In the genomic region with DNA sequence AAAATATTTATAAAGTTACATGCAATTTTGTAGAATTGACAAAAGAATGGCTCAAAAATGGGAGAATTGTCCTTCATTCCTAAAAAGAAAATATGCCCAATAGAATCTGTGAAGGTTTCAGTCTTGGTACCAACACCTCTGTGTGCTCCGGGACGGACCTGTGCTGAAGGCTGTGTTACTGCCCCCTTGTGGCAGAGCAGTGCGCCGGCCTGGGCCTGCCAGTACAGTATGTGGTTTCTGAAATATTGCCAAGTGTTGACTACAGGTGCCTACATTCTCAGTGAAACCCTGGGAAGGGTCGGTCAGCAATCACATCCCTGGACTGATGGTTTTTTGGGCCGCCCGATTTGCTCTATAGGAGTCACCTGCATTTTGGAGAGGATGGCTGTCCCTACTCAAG, we compare ENCODE assay signal across 8 mouse cellular contexts. TPM values are rescaled to one million over a fixed set of nuclear protein-coding genes. Genes with fewer than 3 reads are reported as not detected.
DNase-seq lines count a peak whose midpoint lies in the region; ATAC-seq and TF ChIP-seq lines count a peak whose summit lies in the region.

No protein-coding gene starts in this region.

- no peaks in the 10 kb centered on the region for H3K27me3 ChIP-seq in intestine, postnatal 0 days (replicated peaks; ENCODE audit: control insufficient read depth, insufficient read depth, low read length)
- H3K27me3 ChIP-seq in limb, embryonic 12.5 days: no peaks in the 10 kb centered on the region
- no peaks in the 10 kb centered on the region for H3K27me3 ChIP-seq in myocyte (ENCODE audit: control insufficient read depth, insufficient read depth, insufficient read length)

- peak; percentile 93 for TF ChIP-seq CTCF in intestine, postnatal 0 days (IDR thresholded peaks at IDR 0.05; ENCODE audit: low read depth)

- peaks cover 74% of the 10 kb centered on the region for H3K36me3 ChIP-seq in intestine, postnatal 0 days (ENCODE audit: control insufficient read depth, insufficient read depth)
- peaks cover 91% of the 10 kb centered on the region for H3K36me3 ChIP-seq in limb, embryonic 12.5 days
- peaks cover 20% of the 10 kb centered on the region for H3K36me3 ChIP-seq in myocyte (ENCODE audit: control insufficient read depth, insufficient read depth)

- H3K9me3 ChIP-seq in intestine, postnatal 0 days (ENCODE audit: control insufficient read depth): no peaks in the 10 kb centered on the region
- no peaks in the 10 kb centered on the region for H3K9me3 ChIP-seq in limb, embryonic 12.5 days

- no peak overlapping the region for H3K9ac ChIP-seq in intestine, postnatal 0 days (ENCODE audit: low read depth, low read length)
- no peak overlapping the region for H3K9ac ChIP-seq in limb, embryonic 12.5 days (replicated peaks)

- DNase-seq in 3T3-L1 (ENCODE audit: low read depth, low spot score): peak; percentile 78
- DNase-seq in adrenal gland, adult (ENCODE audit: inconsistent age in 2 of 2, low spot score in 1 of 2): peak; percentile 85 to 94
- DNase-seq in embryo, embryonic 11 days: peak; percentile 80
- DNase-seq in spleen, postnatal 4 days (ENCODE audit: low spot score in 2 of 2): peak; percentile 76 to 90

- no peak overlapping the region for H3K27ac ChIP-seq in intestine, postnatal 0 days (ENCODE audit: low read depth, low read length)
- H3K27ac ChIP-seq in limb, embryonic 12.5 days: no peak overlapping the region

- 28% methylated on average over 7 of the region's 7 CpGs for WGBS in intestine, postnatal 0 days
- 42% methylated on average over 7 of the region's 7 CpGs for WGBS in limb, embryonic 12.5 days

- no peak overlapping the region for H3ac ChIP-seq in myocyte (ENCODE audit: control insufficient read depth, insufficient read length)

- peak; percentile 71 for ATAC-seq in granulocyte monocyte progenitor cell, adult 5-6 weeks (replicated peaks; ENCODE audit: poor library complexity, severe bottlenecking)
- ATAC-seq in intestine, postnatal 0 days: peak; percentile 58
- ATAC-seq in limb, embryonic 12.5 days (ENCODE audit: insufficient number of reproducible peaks, insufficient read depth, low FRiP score, low TSS enrichment, low read depth): peak; percentile 66

- H3K4me3 ChIP-seq in intestine, postnatal 0 days (ENCODE audit: low read depth, low read length): no peak overlapping the region
- H3K4me3 ChIP-seq in limb, embryonic 12.5 days (replicated peaks): no peak overlapping the region
- H3K4me3 ChIP-seq in myocyte: no peak overlapping the region

- TF ChIP-seq POLR2A in myocyte (IDR thresholded peaks at IDR 0.05; ENCODE audit: insufficient read length, low read depth): no peak

- H3K79me2 ChIP-seq in myocyte (ENCODE audit: control insufficient read depth, insufficient read depth): peaks cover 2% of the 10 kb centered on the region

- no peak overlapping the region for H3K4me2 ChIP-seq in intestine, postnatal 0 days (replicated peaks; ENCODE audit: low read depth)
- H3K4me2 ChIP-seq in limb, embryonic 12.5 days: no peak overlapping the region
- H3K4me2 ChIP-seq in myocyte (ENCODE audit: low read depth): no peak overlapping the region

- H3K4me1 ChIP-seq in intestine, postnatal 0 days (replicated peaks; ENCODE audit: control insufficient read depth, insufficient read depth, low read length): no peaks in the 10 kb centered on the region
- H3K4me1 ChIP-seq in limb, embryonic 12.5 days (replicated peaks): no peaks in the 10 kb centered on the region

TF ChIP-seq in myocyte, 11 proteins besides CTCF, POLR2A, EP300 and RAD21:
- TF ChIP-seq CEBPB (IDR thresholded peaks at IDR 0.05; ENCODE audit: insufficient read depth, poor library complexity, severe bottlenecking) (no peak), MAX (IDR thresholded peaks at IDR 0.05; ENCODE audit: low read depth) (no peak), POLR2AphosphoS2 (IDR thresholded peaks at IDR 0.05; ENCODE audit: insufficient read length, low read depth) (peak; percentile 80), USF1 (IDR thresholded peaks at IDR 0.05; ENCODE audit: low read depth) (no peak), REST (IDR thresholded peaks at IDR 0.05; ENCODE audit: insufficient read depth, insufficient read length) (no peak), E2F4 (IDR thresholded peaks at IDR 0.05; ENCODE audit: insufficient read depth) (no peak), MYOG (IDR thresholded peaks at IDR 0.05; ENCODE audit: control insufficient read depth in 1 of 3, insufficient read depth in 1 of 3, insufficient read length in 2 of 3, low read depth in 2 of 3) (no peak)

RNA-seq across cellular contexts. Expression of gene Map1lc3b, which starts 8.7 kb away (rescaled TPM):
- 77.9 and 84.4 TPM in 2 replicates for total RNA-seq in granulocyte monocyte progenitor cell, adult 5-6 weeks (2014; fragmentation: Nextera tagmentation)
- 68.5 and 77.1 TPM in 2 replicates for total RNA-seq in granulocyte monocyte progenitor cell, adult 5-6 weeks (2017)
- polyA plus RNA-seq in intestine, postnatal 0 days (2015; fragmentation: Nextera tagmentation; extraction: Ambion mirVana): 264 and 267 TPM in 2 replicates
- polyA plus RNA-seq in limb, embryonic 12.5 days (2016; fragmentation: Nextera tagmentation; extraction: Ambion mirVana): 186 and 190 TPM in 2 replicates
- 186 TPM for polyA plus RNA-seq in myocyte (2012; fragmentation: generic; extraction: Trizol)

RNA-seq across cellular contexts. Expression of gene Fbxo31, which starts 20.3 kb away (rescaled TPM):
- total RNA-seq in granulocyte monocyte progenitor cell, adult 5-6 weeks (2014; fragmentation: Nextera tagmentation): 6.8 and 17.9 TPM in 2 replicates
- total RNA-seq in granulocyte monocyte progenitor cell, adult 5-6 weeks (2017): 6.2 and 7.8 TPM in 2 replicates
- 4.5 and 5.6 TPM in 2 replicates for polyA plus RNA-seq in intestine, postnatal 0 days (2015; fragmentation: Nextera tagmentation; extraction: Ambion mirVana)
- 19.4 and 19.7 TPM in 2 replicates for polyA plus RNA-seq in limb, embryonic 12.5 days (2016; fragmentation: Nextera tagmentation; extraction: Ambion mirVana)
- 23.3 TPM for polyA plus RNA-seq in myocyte (2012; fragmentation: generic; extraction: Trizol)

RNA-seq across cellular contexts. Expression of gene Zcchc14, which starts 53.8 kb away (rescaled TPM):
- total RNA-seq in granulocyte monocyte progenitor cell, adult 5-6 weeks (2014; fragmentation: Nextera tagmentation): not detected in 2 replicates
- 0.30 TPM in 1 of 2 replicates, not detected in the other for total RNA-seq in granulocyte monocyte progenitor cell, adult 5-6 weeks (2017)
- 6.9 and 8.3 TPM in 2 replicates for polyA plus RNA-seq in intestine, postnatal 0 days (2015; fragmentation: Nextera tagmentation; extraction: Ambion mirVana)
- polyA plus RNA-seq in limb, embryonic 12.5 days (2016; fragmentation: Nextera tagmentation; extraction: Ambion mirVana): 19.9 and 22.1 TPM in 2 replicates
- polyA plus RNA-seq in myocyte (2012; fragmentation: generic; extraction: Trizol): 11.9 TPM

RNA-seq across cellular contexts. Expression of gene 1700018B08Rik, which starts 54.8 kb away (rescaled TPM):
- total RNA-seq in granulocyte monocyte progenitor cell, adult 5-6 weeks (2014; fragmentation: Nextera tagmentation): not detected in 2 replicates
- total RNA-seq in granulocyte monocyte progenitor cell, adult 5-6 weeks (2017): not detected in 2 replicates
- not detected in 2 replicates for polyA plus RNA-seq in intestine, postnatal 0 days (2015; fragmentation: Nextera tagmentation; extraction: Ambion mirVana)
- polyA plus RNA-seq in limb, embryonic 12.5 days (2016; fragmentation: Nextera tagmentation; extraction: Ambion mirVana): not detected in 2 replicates
- polyA plus RNA-seq in myocyte (2012; fragmentation: generic; extraction: Trizol): not detected
